Mouse (Mus musculus) kidney, adult 2 months (tissue): Measurements from ENCODE around the gene Slc26a8.

Source experiments
- CTCF ChIP-seq: fragments of 200-500 bp; conservative IDR thresholded peaks from 2 replicates; pipeline ENCODE4 v1.5.1; 2011; ENCODE audit warnings: low read depth, mild to moderate bottlenecking, control low read depth, low read length, moderate library complexity, mixed read lengths; ENCODE audit not compliant: insufficient read depth, insufficient read length
- POLR2A ChIP-seq: fragments of 200-500 bp; IDR thresholded peaks from one replicate; pipeline ENCODE4 v1.6.1; 2011; ENCODE audit warnings: low read depth, low read length, control low read depth

- TF ChIP-seq CTCF = no peak
- TF ChIP-seq POLR2A = no peak
Observed at GRCm38 (mm10) chr17:28618124-28618523, 71.9 kb downstream of the Slc26a8 start.
